In the genomic region with DNA sequence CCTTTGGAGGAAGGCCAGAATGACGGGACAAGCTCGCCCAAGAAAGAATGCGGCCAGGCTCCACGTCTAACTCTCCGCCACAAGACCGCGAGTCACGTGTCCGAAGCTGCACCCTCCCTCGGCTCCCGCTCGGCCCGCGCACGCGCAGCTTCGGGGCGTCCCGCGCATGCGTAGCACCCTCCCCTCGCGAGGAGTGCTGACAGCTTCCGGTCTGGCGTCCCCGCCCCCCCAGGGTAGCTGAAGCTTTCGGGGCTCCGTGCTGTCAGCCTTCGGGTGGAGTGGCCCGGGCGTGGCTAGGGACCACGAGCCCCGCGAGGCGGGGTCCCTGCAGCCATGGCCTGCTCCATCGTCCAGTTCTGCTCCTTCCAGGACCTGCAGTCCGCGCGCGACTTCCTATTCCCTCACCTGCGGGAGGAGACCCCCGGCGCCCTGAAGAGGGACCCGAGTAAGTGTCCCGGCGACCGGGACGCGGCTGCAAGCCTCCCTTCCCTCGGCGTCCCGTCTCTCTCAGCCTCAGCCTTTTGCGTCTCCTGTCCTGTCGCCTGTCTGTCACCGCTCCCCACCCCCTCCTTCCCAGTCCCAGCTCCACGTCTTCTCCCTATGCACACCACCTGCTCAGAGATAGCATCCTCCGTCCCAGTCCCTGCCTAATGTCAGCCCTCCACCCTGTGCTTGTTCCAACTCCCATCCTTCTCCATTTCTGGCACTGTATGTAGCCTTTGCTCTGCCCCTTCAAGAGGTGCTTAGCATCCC, we compare ENCODE assay signal across 8 mouse cellular contexts. TPM values are rescaled to one million over a fixed set of nuclear protein-coding genes. Genes with fewer than 3 reads are reported as not detected.
DNase-seq lines count a peak whose midpoint lies in the region; ATAC-seq and TF ChIP-seq lines count a peak whose summit lies in the region.

A gene (plus strand): TSS at position 209 of the 753 bp plus-strand sequence.

- peak within 1 kb of the TSS; percentile 87 for H3K4me3 ChIP-seq in C2C12 (ENCODE audit: insufficient read depth, poor library complexity, severe bottlenecking)
- peak within 1 kb of the TSS; percentile 79 for H3K4me3 ChIP-seq in erythroblast, embryonic 14.5 days (replicated peaks)
- H3K4me3 ChIP-seq in heart, embryonic 12.5 days = peak within 1 kb of the TSS; percentile 86
- peak within 1 kb of the TSS; percentile 66 for H3K4me3 ChIP-seq in kidney, postnatal 0 days (replicated peaks; ENCODE audit: low read depth, low read length)
- H3K4me3 ChIP-seq in liver, embryonic 11.5 days (ENCODE audit: low read depth, low read length) = peak within 1 kb of the TSS; percentile 74
- peak within 1 kb of the TSS; percentile 97 for H3K4me3 ChIP-seq in stomach, embryonic 14.5 days (ENCODE audit: low read depth, low read length)

- H3K27ac ChIP-seq in heart, embryonic 12.5 days (ENCODE audit: poor library complexity, severe bottlenecking) = peak within 1 kb of the TSS; percentile 82
- H3K27ac ChIP-seq in kidney, postnatal 0 days = peak within 1 kb of the TSS; percentile 85
- H3K27ac ChIP-seq in liver, embryonic 11.5 days (ENCODE audit: low read depth, low read length) = peak within 1 kb of the TSS; percentile 76
- H3K27ac ChIP-seq in stomach, embryonic 14.5 days (ENCODE audit: low read length) = peak within 1 kb of the TSS; percentile 76

- under 1% methylated on average over 57 of the region's 57 CpGs for WGBS in heart, embryonic 12.5 days
- WGBS in kidney, postnatal 0 days = 0% methylated on average over 51 of the region's 57 CpGs
- under 1% methylated on average over 56 of the region's 57 CpGs for WGBS in liver, embryonic 11.5 days
- WGBS in stomach, embryonic 14.5 days = under 1% methylated on average over 57 of the region's 57 CpGs

- H3K9ac ChIP-seq in heart, embryonic 12.5 days = peak within 1 kb of the TSS; percentile 93
- H3K9ac ChIP-seq in kidney, postnatal 0 days (ENCODE audit: low read depth, low read length) = peak within 1 kb of the TSS; percentile 73
- peak within 1 kb of the TSS; percentile 73 for H3K9ac ChIP-seq in liver, embryonic 11.5 days (ENCODE audit: low read depth, low read length)
- peak within 1 kb of the TSS; percentile 89 for H3K9ac ChIP-seq in stomach, embryonic 14.5 days (replicated peaks; ENCODE audit: low read depth, low read length)

- peak; percentile 73; the same call in 1 of the 2 replicates for TF ChIP-seq POLR2A in brain, embryonic 14.5 days (IDR thresholded peaks at IDR 0.05; ENCODE audit: borderline replicate concordance, extremely low read depth, insufficient read depth, insufficient read length, poor library complexity, severe bottlenecking)

- peaks cover 19% of the 10 kb centered on the region for H3K36me3 ChIP-seq in C2C12 (ENCODE audit: control insufficient read depth, insufficient read depth)
- H3K36me3 ChIP-seq in erythroblast, embryonic 14.5 days (ENCODE audit: control insufficient read depth) = peaks cover 21% of the 10 kb centered on the region
- 0 out of 2 replicates have a peak, but pooled peaks cover 2% of the 10 kb centered on the region for H3K36me3 ChIP-seq in heart, embryonic 12.5 days
- no peaks in the 10 kb centered on the region for H3K36me3 ChIP-seq in kidney, postnatal 0 days (ENCODE audit: insufficient read depth, low read length)
- no peaks in the 10 kb centered on the region for H3K36me3 ChIP-seq in liver, embryonic 11.5 days (ENCODE audit: control insufficient read depth, insufficient read depth, low read length)
- no peaks in the 10 kb centered on the region; the same call in 1 of the 2 replicates for H3K36me3 ChIP-seq in stomach, embryonic 14.5 days (ENCODE audit: control insufficient read depth, insufficient read depth, low read length)

- no peaks in the 10 kb centered on the region for H3K27me3 ChIP-seq in C2C12 (ENCODE audit: control insufficient read depth, insufficient read depth, insufficient read length)
- H3K27me3 ChIP-seq in erythroblast, embryonic 14.5 days (ENCODE audit: control insufficient read depth) = peaks cover 4% of the 10 kb centered on the region; the same call in 1 of the 2 replicates
- H3K27me3 ChIP-seq in heart, embryonic 12.5 days (replicated peaks) = 0 out of 2 replicates have a peak, but pooled peaks cover 6% of the 10 kb centered on the region
- no peaks in the 10 kb centered on the region for H3K27me3 ChIP-seq in kidney, postnatal 0 days (ENCODE audit: insufficient read depth, low read length)
- H3K27me3 ChIP-seq in liver, embryonic 11.5 days (replicated peaks; ENCODE audit: control insufficient read depth, insufficient read depth, low read length) = no peaks in the 10 kb centered on the region
- no peaks in the 10 kb centered on the region for H3K27me3 ChIP-seq in stomach, embryonic 14.5 days (ENCODE audit: control insufficient read depth, insufficient read depth, low read length)

- H3K4me2 ChIP-seq in heart, embryonic 12.5 days = peak within 1 kb of the TSS; percentile 82
- H3K4me2 ChIP-seq in kidney, postnatal 0 days (ENCODE audit: low read length) = peak within 1 kb of the TSS; percentile 74
- peak within 1 kb of the TSS; percentile 93 for H3K4me2 ChIP-seq in liver, embryonic 11.5 days
- peak within 1 kb of the TSS; percentile 94 for H3K4me2 ChIP-seq in stomach, embryonic 14.5 days (replicated peaks; ENCODE audit: low read depth, low read length)

- no peak for TF ChIP-seq CTCF in C2C12 (IDR thresholded peaks at IDR 0.05; ENCODE audit: control insufficient read depth, insufficient read depth, insufficient read length)
- no peak for TF ChIP-seq CTCF in brain, embryonic 14.5 days (IDR thresholded peaks at IDR 0.05; ENCODE audit: borderline replicate concordance, extremely low read depth, insufficient read depth, insufficient read length)
- TF ChIP-seq CTCF in kidney, postnatal 0 days (IDR thresholded peaks at IDR 0.05; ENCODE audit: low read depth) = no peak

- peak; percentile 97 for ATAC-seq in heart, embryonic 12.5 days (ENCODE audit: insufficient number of reproducible peaks, low FRiP score)
- ATAC-seq in kidney, postnatal 0 days (replicated peaks; ENCODE audit: low FRiP score, low read depth) = peak; percentile 93
- peak; percentile 95 for ATAC-seq in liver, embryonic 11.5 days (replicated peaks; ENCODE audit: low FRiP score)
- ATAC-seq in stomach, embryonic 14.5 days (ENCODE audit: insufficient number of reproducible peaks, insufficient read depth, low FRiP score, low read depth) = peak; percentile 96

- H3K79me3 ChIP-seq in C2C12 (ENCODE audit: low read depth) = peaks cover 35% of the 10 kb centered on the region

- H3K4me1 ChIP-seq in erythroblast, embryonic 14.5 days (ENCODE audit: control insufficient read depth) = peaks cover 48% of the 10 kb centered on the region
- H3K4me1 ChIP-seq in heart, embryonic 12.5 days (replicated peaks) = peaks cover 7% of the 10 kb centered on the region
- 0 out of 2 replicates have a peak, but pooled peaks cover 8% of the 10 kb centered on the region for H3K4me1 ChIP-seq in kidney, postnatal 0 days (replicated peaks; ENCODE audit: insufficient read depth, low read length)
- peaks cover 12% of the 10 kb centered on the region for H3K4me1 ChIP-seq in liver, embryonic 11.5 days (replicated peaks; ENCODE audit: control insufficient read depth, insufficient read depth, low read length)
- peaks cover 9% of the 10 kb centered on the region; the same call in 1 of the 2 replicates for H3K4me1 ChIP-seq in stomach, embryonic 14.5 days (ENCODE audit: control insufficient read depth, insufficient read depth, low read length)

- H3K79me2 ChIP-seq in C2C12 (ENCODE audit: control insufficient read depth, insufficient read depth) = peaks cover 51% of the 10 kb centered on the region

- H3ac ChIP-seq in C2C12 (ENCODE audit: control insufficient read depth, insufficient read length, low read depth) = peak within 1 kb of the TSS; percentile 95

- peak; percentile 99 for DNase-seq in brain, embryonic 14.5 days (ENCODE audit: low read depth)
- peak; percentile 97 for DNase-seq in kidney, postnatal 0 days (ENCODE audit: low spot score)
- peak; percentile 99 for DNase-seq in liver, embryonic 11.5 days (ENCODE audit: low spot score)
- DNase-seq in naive thymus-derived CD4-positive, alpha-beta T cell, adult 2 months (ENCODE audit: low read depth) = peak; percentile 99

- no peaks in the 10 kb centered on the region; the same call in 1 of the 2 replicates for H3K9me3 ChIP-seq in erythroblast, embryonic 14.5 days (ENCODE audit: control insufficient read depth, low read length)
- H3K9me3 ChIP-seq in heart, embryonic 12.5 days (replicated peaks) = no peaks in the 10 kb centered on the region
- no peaks in the 10 kb centered on the region for H3K9me3 ChIP-seq in kidney, postnatal 0 days (replicated peaks; ENCODE audit: low read length)
- H3K9me3 ChIP-seq in liver, embryonic 11.5 days (ENCODE audit: control insufficient read depth, low read length) = no peaks in the 10 kb centered on the region
- no peaks in the 10 kb centered on the region for H3K9me3 ChIP-seq in stomach, embryonic 14.5 days (ENCODE audit: control insufficient read depth, low read depth, low read length)

TF ChIP-seq in C2C12, 6 proteins besides CTCF, POLR2A, EP300 and RAD21:
- TF ChIP-seq USF1 (IDR thresholded peaks at IDR 0.05; ENCODE audit: low read depth) (peak; percentile 96), MAX (IDR thresholded peaks at IDR 0.05) (peak; percentile 63), MYOD1 (IDR thresholded peaks at IDR 0.05; ENCODE audit: control insufficient read depth, insufficient read length, low read depth) (no peak)

RNA-seq across cellular contexts. Expression of the gene that starts here (rescaled TPM):
- 24.1 TPM for polyA plus RNA-seq in C2C12 (2012; fragmentation: generic; extraction: Trizol)
- 43.4 and 44.9 TPM in 2 replicates for polyA plus RNA-seq in brain, embryonic 14.5 days (2012; rRNA removed)
- 0.51 and 0.87 TPM in 2 replicates for polyA plus RNA-seq in erythroblast, embryonic 14.5 days (2012)
- 19.0 and 19.1 TPM in 2 replicates for polyA plus RNA-seq in heart, embryonic 12.5 days (2016; fragmentation: Nextera tagmentation; extraction: Ambion mirVana)
- polyA plus RNA-seq in kidney, postnatal 0 days (2015; fragmentation: Nextera tagmentation; extraction: Ambion mirVana) = 15.0 and 16.7 TPM in 2 replicates
- 26.4 and 29.6 TPM in 2 replicates for polyA plus RNA-seq in liver, embryonic 11.5 days (2014; fragmentation: Nextera tagmentation; extraction: Ambion mirVana)
- polyA plus RNA-seq in stomach, embryonic 14.5 days (2014; fragmentation: Nextera tagmentation; extraction: Ambion mirVana) = 23.7 and 24.9 TPM in 2 replicates

Comparison
In these comparisons a context has a peak if more than half of its experiments do, and no peak if none do; other contexts are left out.
1. Peak in every context shown above with its lines: DNase-seq, ATAC-seq, H3K4me3 ChIP-seq and H3K27ac ChIP-seq.